Mouse (Mus musculus): ENCODE measurements around the gene Rasal1. TPM values are rescaled to one million over a fixed set of nuclear protein-coding genes. Genes with fewer than 3 reads are reported as not detected.

The Rasal1 gene
- polyA plus RNA-seq, 1 experiment from 2014 or later = not detected

DNA sequence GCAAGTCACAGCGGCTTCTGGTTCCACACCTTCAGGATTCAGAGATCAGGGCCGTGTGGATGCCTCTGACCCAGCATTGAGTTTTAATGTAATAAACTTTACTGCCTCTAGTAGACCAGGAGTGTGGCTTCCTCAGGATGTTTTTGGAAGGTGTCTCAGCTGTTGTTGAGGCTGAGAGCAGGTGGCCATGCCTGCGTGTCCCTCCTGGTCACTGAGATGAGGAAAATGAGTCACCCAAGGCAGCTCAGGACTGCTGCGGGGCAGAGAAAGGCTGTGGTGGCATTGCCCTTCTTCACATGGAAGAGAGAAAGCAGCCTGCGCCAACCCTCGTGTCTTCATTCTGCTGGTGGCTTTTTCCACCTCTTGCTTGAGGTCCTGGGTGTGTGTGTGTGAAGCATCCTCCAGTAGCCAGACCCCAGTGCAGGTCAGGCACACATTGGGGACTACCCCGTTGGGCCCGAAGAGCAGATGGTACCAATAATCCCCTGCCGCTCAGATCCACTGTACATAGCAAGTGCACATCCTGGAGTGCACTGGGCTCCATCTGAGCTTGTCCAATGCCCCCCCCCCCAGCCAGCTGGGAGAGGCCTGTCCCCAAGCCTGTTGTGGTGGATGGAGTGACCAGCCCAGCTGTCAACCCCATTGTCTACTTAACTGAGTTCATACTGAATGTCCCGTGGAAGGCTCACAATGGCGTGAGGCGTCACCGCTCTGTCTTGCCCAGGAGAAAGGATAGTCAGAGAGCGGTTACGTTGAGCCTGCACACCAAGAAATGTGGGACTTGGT, 20.9 kb upstream of the Rasal1 start:
- 89% methylated on average over 15 of the region's 15 CpGs for WGBS
- H3K27ac ChIP-seq (ENCODE audit: low read depth, low read length) = no peak overlapping the region
- ATAC-seq (replicated peaks; ENCODE audit: low FRiP score) (no peak), DNase-seq (ENCODE audit: low spot score) (no peak)
- H3K4me1 ChIP-seq (replicated peaks; ENCODE audit: control insufficient read depth, insufficient read depth, low read length) = no peaks in the 10 kb centered on the region
- H3K27me3 ChIP-seq (ENCODE audit: control insufficient read depth, insufficient read depth, low read length) = no peaks in the 10 kb centered on the region; the same call in 1 of the 2 replicates
- peaks cover 4% of the 10 kb centered on the region; the same call in 1 of the 2 replicates for H3K36me3 ChIP-seq (ENCODE audit: control insufficient read depth, insufficient read depth, low read length)
- H3K4me3 ChIP-seq (ENCODE audit: low read depth, low read length) = no peak overlapping the region
- no peak overlapping the region for H3K4me2 ChIP-seq (ENCODE audit: low read depth, low read length, severe bottlenecking)
- H3K9me3 ChIP-seq (ENCODE audit: control insufficient read depth, low read length) = no peaks in the 10 kb centered on the region
- no peak overlapping the region for H3K9ac ChIP-seq (ENCODE audit: low read length)

DNA sequence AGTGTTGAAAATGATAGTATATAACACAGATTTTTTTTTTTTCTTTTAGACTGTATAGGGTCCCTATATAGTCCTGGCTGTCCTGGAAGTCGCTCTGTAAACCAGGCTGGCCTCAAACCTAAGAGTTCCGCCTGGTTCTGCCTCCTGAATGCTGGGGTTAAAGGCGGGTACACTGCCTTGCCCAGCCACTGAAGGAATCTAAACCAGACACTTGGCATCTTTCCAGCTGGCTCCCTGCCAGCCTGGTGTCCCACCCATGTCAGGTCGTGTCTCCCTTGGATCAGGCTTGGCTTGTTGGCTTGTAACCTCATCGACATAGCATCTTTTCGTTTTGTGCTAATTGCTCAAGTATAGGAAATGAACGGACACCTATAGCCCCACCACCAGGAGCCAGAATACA, 20.0 kb upstream of the Rasal1 start:
- no peak overlapping the region for H3K27ac ChIP-seq (ENCODE audit: low read depth, low read length)
- DNase-seq (ENCODE audit: low spot score) = no peak
- no peak overlapping the region for H3K9ac ChIP-seq (ENCODE audit: low read length)
- no peak overlapping the region for H3K4me3 ChIP-seq (ENCODE audit: low read depth, low read length)
- WGBS = 82% methylated on average over 7 of the region's 7 CpGs
- no peak for ATAC-seq (replicated peaks; ENCODE audit: low FRiP score)
- no peaks in the 10 kb centered on the region; the same call in 1 of the 2 replicates for H3K27me3 ChIP-seq (ENCODE audit: control insufficient read depth, insufficient read depth, low read length)
- no peaks in the 10 kb centered on the region for H3K9me3 ChIP-seq (ENCODE audit: control insufficient read depth, low read length)
- H3K36me3 ChIP-seq (ENCODE audit: control insufficient read depth, insufficient read depth, low read length) = peaks cover 3% of the 10 kb centered on the region; the same call in 1 of the 2 replicates
- H3K4me2 ChIP-seq (ENCODE audit: low read depth, low read length, severe bottlenecking) = no peak overlapping the region
- no peaks in the 10 kb centered on the region for H3K4me1 ChIP-seq (replicated peaks; ENCODE audit: control insufficient read depth, insufficient read depth, low read length)

DNA sequence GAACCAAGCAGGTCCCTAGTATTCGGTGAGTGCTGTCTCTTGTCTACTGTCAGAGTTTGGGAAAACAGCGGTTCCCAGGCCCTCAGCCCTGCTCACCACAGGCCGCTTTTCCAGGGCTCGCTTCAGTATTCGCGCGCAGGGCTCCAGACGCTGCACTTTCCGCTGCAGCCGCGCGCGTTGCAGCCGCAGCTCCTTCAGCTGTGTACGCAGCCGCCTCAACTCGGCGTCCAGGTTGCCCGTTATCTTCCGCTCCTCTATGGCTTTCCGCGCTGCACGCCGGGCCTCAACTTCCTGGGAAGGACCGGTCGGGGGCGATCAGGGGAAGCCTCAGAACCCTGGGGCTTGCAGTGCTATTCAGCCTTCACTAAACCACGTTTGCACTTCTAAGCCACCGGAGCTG, 17.5 kb upstream of the Rasal1 start:
- Histone ChIP-seq H3K36me3 (ENCODE audit: control insufficient read depth, insufficient read depth, low read length) (no peaks in the 10 kb centered on the region), H3K4me1 (replicated peaks; ENCODE audit: control insufficient read depth, insufficient read depth, low read length) (no peaks in the 10 kb centered on the region), H3K9me3 (ENCODE audit: control insufficient read depth, low read length) (no peaks in the 10 kb centered on the region), H3K9ac (ENCODE audit: low read length) (no peak overlapping the region), H3K4me2 (ENCODE audit: low read depth, low read length, severe bottlenecking) (peak overlapping the region; percentile 35; the same call in 1 of the 2 replicates), H3K27me3 (ENCODE audit: control insufficient read depth, insufficient read depth, low read length) (no peaks in the 10 kb centered on the region; the same call in 1 of the 2 replicates), H3K27ac (ENCODE audit: low read depth, low read length) (no peak overlapping the region), H3K4me3 (ENCODE audit: low read depth, low read length) (no peak overlapping the region)
- ATAC-seq (replicated peaks; ENCODE audit: low FRiP score) (no peak), DNase-seq (ENCODE audit: low spot score) (no peak)
- 10% methylated on average over 29 of the region's 29 CpGs for WGBS

DNA sequence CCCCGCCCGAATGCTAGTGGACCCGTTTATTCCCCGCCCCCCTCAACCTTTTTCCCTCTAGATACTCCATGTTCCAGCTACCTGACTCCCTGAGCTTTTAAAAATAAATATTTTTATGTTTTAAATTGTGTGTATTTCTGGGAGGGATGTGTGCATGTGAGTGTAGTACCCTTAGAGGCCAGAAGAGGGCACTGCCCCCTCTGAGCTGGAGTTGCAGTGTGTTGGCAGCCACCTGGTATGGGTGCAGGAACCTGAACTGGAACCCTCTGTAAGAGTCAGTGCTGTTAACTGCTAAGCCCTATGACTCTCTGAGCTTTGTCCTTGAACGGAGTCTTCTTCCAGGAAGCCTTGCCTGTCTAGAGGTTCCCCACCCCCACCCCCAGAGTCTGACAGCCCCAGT, 16.7 kb upstream of the Rasal1 start:
- Histone ChIP-seq H3K27ac (ENCODE audit: low read depth, low read length) (no peak overlapping the region), H3K4me3 (ENCODE audit: low read depth, low read length) (no peak overlapping the region), H3K9ac (ENCODE audit: low read length) (no peak overlapping the region), H3K36me3 (ENCODE audit: control insufficient read depth, insufficient read depth, low read length) (no peaks in the 10 kb centered on the region), H3K9me3 (ENCODE audit: control insufficient read depth, low read length) (no peaks in the 10 kb centered on the region), H3K27me3 (ENCODE audit: control insufficient read depth, insufficient read depth, low read length) (no peaks in the 10 kb centered on the region; the same call in 1 of the 2 replicates), H3K4me2 (ENCODE audit: low read depth, low read length, severe bottlenecking) (no peak overlapping the region), H3K4me1 (replicated peaks; ENCODE audit: control insufficient read depth, insufficient read depth, low read length) (no peaks in the 10 kb centered on the region)
- ATAC-seq (replicated peaks; ENCODE audit: low FRiP score) (no peak), DNase-seq (ENCODE audit: low spot score) (no peak)
- WGBS = 89% methylated on average over 5 of the region's 5 CpGs

DNA sequence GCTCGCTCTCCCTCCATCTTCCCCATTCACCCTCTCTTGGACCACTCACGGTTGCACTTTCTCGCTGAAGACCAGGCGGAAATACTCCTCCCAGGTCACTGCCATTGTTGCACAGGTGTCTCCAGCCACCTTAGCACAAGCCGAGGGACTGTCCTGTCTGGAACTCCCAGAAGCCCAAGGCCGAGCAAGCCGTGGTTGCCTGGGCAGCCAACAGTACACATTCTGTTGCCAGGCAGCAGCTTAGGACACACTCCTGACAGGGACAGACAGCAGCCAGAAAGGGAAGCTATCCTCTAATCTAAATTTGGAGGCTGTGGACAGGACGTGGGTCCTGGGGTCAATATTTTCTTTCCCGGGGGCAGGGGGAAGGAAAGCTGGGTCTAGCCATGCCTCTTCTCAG, 14.5 kb upstream of the Rasal1 start, which contains the start of gene Cfap73:
Cfap73 (minus strand) TSS at position 105 of the 400 bp plus-strand sequence.
- Histone ChIP-seq H3K9ac (ENCODE audit: low read length) (no peak within 1 kb of the TSS), H3K27ac (ENCODE audit: low read depth, low read length) (no peak within 1 kb of the TSS), H3K9me3 (ENCODE audit: control insufficient read depth, low read length) (no peaks in the 10 kb centered on the region), H3K4me3 (ENCODE audit: low read depth, low read length) (no peak within 1 kb of the TSS), H3K4me1 (replicated peaks; ENCODE audit: control insufficient read depth, insufficient read depth, low read length) (no peaks in the 10 kb centered on the region), H3K36me3 (ENCODE audit: control insufficient read depth, insufficient read depth, low read length) (no peaks in the 10 kb centered on the region), H3K4me2 (ENCODE audit: low read depth, low read length, severe bottlenecking) (no peak within 1 kb of the TSS), H3K27me3 (ENCODE audit: control insufficient read depth, insufficient read depth, low read length) (no peaks in the 10 kb centered on the region; the same call in 1 of the 2 replicates)
- DNase-seq (ENCODE audit: low spot score) (no peak), ATAC-seq (replicated peaks; ENCODE audit: low FRiP score) (no peak)
- 63% methylated on average over 9 of the region's 9 CpGs for WGBS

DNA sequence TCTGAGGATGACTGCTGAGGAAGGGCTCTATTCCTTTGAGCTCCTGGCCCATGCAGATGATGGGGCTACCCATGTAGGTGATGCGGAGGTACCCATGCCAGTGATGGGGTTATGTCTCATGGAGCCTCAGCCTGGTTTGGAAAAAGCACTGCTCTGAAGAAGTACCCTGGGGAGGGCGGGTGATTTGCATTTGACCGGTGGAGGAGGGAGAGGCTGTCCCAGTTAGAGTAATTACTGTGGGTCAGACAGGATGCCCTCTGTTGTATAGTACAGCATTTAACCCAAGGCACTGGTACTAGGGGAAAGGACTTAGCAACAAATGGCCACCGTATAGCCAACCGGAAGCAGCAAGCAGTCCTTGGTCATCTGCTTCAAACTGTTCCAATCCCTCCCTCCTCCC, 13.8 kb upstream of the Rasal1 start:
- 67% methylated on average over 5 of the region's 5 CpGs for WGBS
- Histone ChIP-seq H3K27ac (ENCODE audit: low read depth, low read length) (no peak overlapping the region), H3K9ac (ENCODE audit: low read length) (no peak overlapping the region), H3K4me1 (replicated peaks; ENCODE audit: control insufficient read depth, insufficient read depth, low read length) (no peaks in the 10 kb centered on the region), H3K4me2 (ENCODE audit: low read depth, low read length, severe bottlenecking) (no peak overlapping the region), H3K36me3 (ENCODE audit: control insufficient read depth, insufficient read depth, low read length) (no peaks in the 10 kb centered on the region), H3K27me3 (ENCODE audit: control insufficient read depth, insufficient read depth, low read length) (no peaks in the 10 kb centered on the region; the same call in 1 of the 2 replicates), H3K4me3 (ENCODE audit: low read depth, low read length) (no peak overlapping the region), H3K9me3 (ENCODE audit: control insufficient read depth, low read length) (no peaks in the 10 kb centered on the region)
- no peak for DNase-seq (ENCODE audit: low spot score)
- ATAC-seq (replicated peaks; ENCODE audit: low FRiP score) = no peak

DNA sequence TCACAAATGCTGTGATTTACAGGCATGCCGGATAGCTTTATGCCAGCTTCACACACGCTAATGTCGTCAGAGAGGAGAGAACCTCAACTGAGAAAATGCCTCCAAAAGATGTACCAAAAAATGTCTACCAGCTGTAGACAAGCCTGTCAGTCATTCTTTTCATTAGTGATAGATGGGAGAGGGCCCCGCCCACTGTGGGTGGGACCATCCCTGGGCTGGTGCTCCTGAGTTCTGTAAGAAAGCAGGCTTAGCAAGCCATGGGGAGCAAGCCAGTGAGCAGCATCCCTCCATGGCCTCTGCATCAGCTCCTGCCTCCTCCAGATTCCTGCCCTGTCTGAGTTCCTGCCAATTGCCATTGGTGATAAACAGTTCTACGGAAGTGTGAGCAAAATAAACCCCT, 13.0 kb upstream of the Rasal1 start:
- DNase-seq (ENCODE audit: low spot score) = no peak
- WGBS = 91% methylated on average over 5 of the region's 5 CpGs
- no peaks in the 10 kb centered on the region for H3K4me1 ChIP-seq (replicated peaks; ENCODE audit: control insufficient read depth, insufficient read depth, low read length)
- no peak overlapping the region for H3K4me3 ChIP-seq (ENCODE audit: low read depth, low read length)
- H3K9ac ChIP-seq (ENCODE audit: low read length) = no peak overlapping the region
- H3K9me3 ChIP-seq (ENCODE audit: control insufficient read depth, low read length) = no peaks in the 10 kb centered on the region
- no peak for ATAC-seq (replicated peaks; ENCODE audit: low FRiP score)
- H3K27me3 ChIP-seq (ENCODE audit: control insufficient read depth, insufficient read depth, low read length) = no peaks in the 10 kb centered on the region; the same call in 1 of the 2 replicates
- H3K4me2 ChIP-seq (ENCODE audit: low read depth, low read length, severe bottlenecking) = no peak overlapping the region
- no peaks in the 10 kb centered on the region for H3K36me3 ChIP-seq (ENCODE audit: control insufficient read depth, insufficient read depth, low read length)
- no peak overlapping the region for H3K27ac ChIP-seq (ENCODE audit: low read depth, low read length)

DNA sequence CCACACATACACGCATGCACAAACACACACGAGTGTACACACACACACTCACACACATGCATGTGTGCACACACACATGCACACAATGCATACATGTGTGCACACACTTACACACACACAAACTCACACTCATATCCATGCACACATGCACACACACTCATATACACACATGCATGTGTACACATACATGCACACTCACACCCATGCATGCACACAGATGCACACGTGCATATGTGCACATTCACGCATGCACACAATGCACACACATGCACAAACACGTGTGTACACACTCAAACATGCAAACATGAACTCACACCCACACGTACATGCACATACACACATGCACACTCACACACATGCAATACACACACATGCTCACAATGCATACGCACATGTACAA, 8.5 kb upstream of the Rasal1 start:
- H3K4me3 ChIP-seq (ENCODE audit: low read depth, low read length) = no peak overlapping the region
- H3K4me2 ChIP-seq (ENCODE audit: low read depth, low read length, severe bottlenecking) = no peak overlapping the region
- WGBS = 88% methylated on average over 7 of the region's 7 CpGs
- H3K9me3 ChIP-seq (ENCODE audit: control insufficient read depth, low read length) = no peaks in the 10 kb centered on the region
- H3K9ac ChIP-seq (ENCODE audit: low read length) = no peak overlapping the region
- H3K4me1 ChIP-seq (replicated peaks; ENCODE audit: control insufficient read depth, insufficient read depth, low read length) = no peaks in the 10 kb centered on the region
- no peaks in the 10 kb centered on the region for H3K36me3 ChIP-seq (ENCODE audit: control insufficient read depth, insufficient read depth, low read length)
- no peaks in the 10 kb centered on the region for H3K27me3 ChIP-seq (ENCODE audit: control insufficient read depth, insufficient read depth, low read length)
- ATAC-seq (replicated peaks; ENCODE audit: low FRiP score) = no peak
- no peak for DNase-seq (ENCODE audit: low spot score)
- no peak overlapping the region for H3K27ac ChIP-seq (ENCODE audit: low read depth, low read length)

All from forebrain, embryonic 11.5 days (tissue).